Mouse (Mus musculus): ENCODE data around the gene Slc44a3.

Gene Slc44a3

DNA sequence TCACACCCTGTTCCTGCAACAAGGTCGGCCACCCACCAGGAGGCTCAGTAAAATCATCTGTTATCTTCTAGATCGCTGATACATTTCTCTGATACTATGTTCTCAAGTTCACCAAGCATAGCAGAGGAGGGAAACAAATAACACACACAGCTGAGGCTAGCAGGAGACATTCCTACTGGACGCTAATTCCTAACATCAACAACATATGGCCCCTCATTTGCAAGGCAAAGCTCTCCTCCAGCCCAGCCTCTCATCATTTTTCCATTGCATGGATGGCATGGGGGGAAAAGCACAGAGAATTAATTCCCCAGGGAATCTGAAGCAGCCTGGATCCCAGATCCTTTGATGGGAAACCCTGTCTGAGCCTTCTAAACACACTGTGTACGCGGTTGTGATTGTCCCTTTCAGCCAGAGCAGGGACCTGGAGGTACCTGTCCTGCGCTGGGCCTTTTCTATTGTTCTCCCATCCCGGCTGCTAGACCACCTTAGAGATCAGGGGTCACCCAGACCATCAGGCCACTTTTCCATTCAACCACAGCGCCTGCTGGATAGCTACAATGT is 27.2 kb downstream of the Slc44a3 start:
- in situ Hi-C loops (cut with MboI), result loop anchor here (5.0 to 25.0 kb wide), 2 partner anchors 198 to 343 kb away; partner anchors contain the start of gene Rwdd3

DNA sequence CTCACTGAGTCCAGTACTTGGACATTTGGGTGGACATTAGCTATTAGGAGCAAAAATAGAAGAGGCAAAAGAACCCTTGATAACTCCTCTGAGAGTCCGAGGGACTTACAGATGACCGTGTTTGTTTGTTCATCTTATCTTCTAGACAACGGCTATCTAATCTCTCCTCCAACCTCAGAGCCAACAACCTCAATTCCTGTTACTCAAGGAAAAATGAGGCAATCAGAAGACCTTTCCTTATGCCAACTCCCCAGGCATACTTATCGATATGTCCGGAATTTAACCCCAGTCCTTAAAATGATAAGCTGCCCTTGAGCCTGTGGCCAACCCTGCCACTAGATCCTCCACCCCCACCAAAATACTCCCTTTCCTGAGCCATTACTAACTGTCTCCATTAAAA is 31.5 kb downstream of the Slc44a3 start:
- in situ Hi-C loops (cut with MboI), result loop anchor here (5.0 to 25.0 kb wide), 2 partner anchors 193 to 338 kb away; partner anchors contain the start of gene Rwdd3

DNA sequence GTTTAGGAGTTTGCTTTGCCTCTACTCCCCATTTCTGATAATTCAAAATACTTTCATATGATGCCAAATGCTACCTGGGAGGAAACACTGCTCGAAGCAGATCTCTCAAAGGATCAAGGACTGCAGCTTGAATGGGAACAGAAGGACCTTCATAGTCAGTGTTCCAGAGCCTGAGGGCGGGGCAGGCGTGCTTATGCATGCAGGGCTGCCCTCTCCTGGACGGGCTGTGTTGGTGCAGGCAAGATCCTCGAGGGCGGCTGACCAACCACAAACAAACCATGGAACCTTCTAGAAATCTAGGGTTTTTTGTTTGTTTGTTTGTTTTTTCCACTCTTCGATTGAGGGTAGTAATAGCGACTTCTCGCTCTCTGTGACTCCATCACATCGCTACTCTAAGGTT is 32.0 kb downstream of the Slc44a3 start:
- in situ Hi-C loops (cut with MboI), result loop anchor here (5.0 to 25.0 kb wide), 2 partner anchors 193 to 338 kb away; partner anchors contain the start of gene Rwdd3

DNA sequence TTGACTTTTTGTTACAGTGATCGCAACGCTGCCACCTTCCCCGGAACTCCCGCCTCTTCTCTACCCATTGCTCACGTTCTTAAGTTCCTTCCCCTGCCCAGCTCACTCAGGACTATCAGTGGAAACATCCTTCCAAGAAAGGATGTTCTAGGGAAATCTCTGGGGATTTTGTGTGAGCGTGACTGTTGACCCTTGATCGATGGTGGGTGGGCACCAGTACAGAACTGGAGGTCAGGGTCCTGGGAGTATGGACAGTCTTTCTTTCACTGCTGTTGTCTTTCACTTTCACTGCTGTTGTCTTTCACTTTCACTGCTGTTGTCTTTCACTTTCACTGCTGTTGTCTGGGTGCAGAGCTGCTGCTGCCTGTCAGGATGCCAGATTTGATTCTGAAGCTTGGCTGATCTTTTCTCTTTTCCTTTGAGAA is 38.2 kb downstream of the Slc44a3 start:
- in situ Hi-C loops (cut with MboI), result no loop called here

DNA sequence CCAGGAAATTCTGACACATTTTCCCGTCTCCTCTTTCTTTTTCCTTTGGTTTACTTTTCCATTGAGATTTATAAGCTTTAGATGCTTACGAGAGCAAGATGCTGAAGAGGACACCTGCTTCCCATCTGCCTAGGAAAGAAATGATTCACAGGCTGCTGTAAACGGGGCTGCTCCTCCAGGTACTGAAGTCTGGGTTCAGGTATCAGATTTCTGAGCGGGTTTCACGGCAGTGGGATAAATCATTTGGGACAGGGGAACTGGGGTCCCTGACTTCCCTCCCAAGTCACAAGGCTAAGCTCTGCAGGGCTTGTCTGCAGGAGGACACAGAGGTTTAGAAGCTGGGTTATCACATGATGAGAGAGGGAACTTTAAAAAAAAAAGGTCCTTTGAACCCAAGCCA is 40.2 kb downstream of the Slc44a3 start:
- in situ Hi-C loops (cut with MboI), result no loop called here

DNA sequence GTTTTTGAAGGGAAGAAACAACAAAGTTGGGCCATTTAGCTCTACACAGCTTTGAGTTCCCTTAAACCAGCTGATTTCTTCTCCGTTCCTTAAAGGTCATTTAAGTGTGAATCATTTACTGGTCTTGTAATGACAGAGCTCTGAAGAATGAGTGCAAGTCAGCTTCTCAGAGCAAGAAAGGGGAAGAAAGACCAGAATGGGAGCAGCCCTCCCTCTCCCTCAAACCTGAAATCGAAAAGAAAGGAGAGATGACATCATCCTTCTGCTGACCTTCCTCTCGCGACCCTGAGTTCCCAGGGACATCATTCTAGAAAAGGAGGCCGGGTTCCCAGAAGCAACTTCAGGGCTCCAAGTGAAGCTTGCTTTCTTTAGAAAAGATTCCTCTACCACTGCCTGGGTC is 41.3 kb downstream of the Slc44a3 start:
- in situ Hi-C loops (cut with MboI), result no loop called here

DNA sequence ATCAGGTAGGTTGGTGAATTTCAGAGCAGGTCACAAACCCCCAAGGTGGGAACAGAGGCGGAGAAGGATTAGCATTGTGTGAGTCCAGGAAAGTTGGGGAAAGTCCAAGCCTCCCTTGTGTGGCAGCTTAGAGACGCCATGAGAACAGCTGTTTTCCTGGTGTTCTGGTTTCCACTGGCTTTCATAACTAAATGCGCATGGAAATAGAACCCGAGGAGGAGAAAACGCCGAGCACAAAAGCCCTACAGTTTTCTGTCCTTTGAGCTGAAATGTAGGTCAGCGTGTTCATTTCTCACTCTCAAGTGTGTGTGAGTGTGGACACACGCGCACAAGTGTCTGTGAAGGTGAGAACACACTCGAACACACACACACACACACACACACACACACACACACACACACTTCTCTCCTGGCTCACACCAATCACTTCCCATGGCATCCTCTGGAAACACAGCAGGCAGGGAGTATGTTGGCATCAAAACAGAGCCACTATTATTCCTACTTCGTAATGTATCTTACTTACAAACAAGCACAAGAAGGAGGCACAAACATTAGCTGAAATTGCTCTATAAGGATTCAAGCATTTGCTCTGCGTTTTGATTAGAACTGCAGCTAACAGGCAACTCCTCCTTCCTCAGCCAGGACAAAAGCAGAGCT is 42.6 kb downstream of the Slc44a3 start:
- in situ Hi-C loops (cut with MboI), result no loop called here

DNA sequence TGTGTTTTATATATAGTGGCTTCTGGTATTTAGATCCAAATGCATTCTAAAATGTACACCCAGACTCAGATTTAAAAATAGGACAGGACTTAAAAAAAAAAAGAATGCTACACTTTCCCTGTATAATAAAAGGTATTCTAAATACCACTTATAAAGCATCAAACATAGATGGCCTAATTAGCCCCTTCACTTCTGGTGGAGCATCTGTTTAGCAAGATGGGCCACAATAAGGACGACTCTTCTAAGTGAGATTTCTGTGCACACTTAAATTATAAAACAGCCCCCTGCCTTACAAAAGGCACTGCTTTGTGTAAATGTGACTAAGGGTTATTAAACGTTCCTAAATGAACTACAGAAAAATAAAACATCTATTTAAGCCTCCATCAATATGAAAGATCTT is 47.0 kb downstream of the Slc44a3 start:
- in situ Hi-C loops (cut with MboI), result no loop called here

DNA sequence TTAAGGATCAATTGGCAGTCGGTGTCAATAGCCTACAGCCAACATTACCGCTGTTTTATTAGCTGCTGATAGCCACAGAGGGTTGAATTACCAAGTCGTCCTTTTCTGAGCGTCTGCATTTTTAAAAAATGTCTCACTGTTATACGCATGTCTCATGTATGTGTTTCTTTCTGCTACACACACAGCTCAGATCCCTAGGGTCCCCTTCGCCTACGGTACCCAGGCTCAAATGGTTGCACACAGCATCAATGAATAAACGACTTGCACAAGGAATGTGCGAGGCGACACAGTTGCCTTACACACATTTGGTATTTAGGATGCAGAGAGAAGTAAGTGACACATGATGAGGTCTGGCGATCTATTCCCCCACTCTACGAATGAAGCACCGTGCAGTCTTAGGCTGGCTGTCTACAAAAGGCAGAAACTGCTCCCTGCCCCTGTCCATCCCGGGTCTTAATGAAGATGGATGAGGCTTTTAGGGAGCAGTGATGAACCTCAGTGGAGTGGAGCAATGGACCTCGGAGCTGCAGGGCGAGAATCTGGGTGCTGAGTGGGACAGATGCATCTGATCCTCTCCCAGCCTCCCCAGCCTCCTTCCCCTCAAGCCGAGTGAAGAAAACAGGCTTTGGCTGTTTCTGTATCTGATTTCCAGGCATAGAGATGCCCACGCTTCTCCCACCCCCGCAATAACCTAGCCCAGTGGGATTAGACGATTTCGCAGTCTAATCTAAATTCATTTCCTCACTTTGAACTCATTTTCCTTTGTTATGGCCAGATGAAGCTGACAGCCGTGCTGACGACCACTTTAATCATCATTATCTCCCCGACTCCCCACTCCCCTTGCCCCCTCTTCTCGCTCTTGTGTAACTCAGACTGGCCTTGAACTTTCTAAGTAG is 48.7 kb downstream of the Slc44a3 start:
- in situ Hi-C loops (cut with MboI), result no loop called here

DNA sequence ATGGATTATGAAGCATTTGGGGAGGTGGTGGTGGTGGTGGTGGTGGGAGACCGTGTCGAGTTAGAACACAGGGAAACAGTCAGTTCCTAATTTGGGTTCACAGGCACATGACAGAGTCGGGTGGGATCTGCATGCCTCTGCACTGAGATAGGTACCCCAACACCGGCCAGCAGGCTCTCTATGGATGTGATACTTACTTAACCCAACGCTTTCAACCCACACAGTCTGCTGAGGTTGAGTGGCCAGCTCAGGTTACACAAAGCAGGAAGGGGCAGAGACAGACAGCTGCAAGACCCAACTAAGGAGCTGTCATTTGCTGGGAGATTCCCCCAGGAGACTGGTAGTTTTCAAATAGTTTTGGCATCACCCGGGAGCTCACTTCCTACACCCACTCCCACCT is 50.6 kb downstream of the Slc44a3 start:
- in situ Hi-C loops (cut with MboI), result no loop called here

DNA sequence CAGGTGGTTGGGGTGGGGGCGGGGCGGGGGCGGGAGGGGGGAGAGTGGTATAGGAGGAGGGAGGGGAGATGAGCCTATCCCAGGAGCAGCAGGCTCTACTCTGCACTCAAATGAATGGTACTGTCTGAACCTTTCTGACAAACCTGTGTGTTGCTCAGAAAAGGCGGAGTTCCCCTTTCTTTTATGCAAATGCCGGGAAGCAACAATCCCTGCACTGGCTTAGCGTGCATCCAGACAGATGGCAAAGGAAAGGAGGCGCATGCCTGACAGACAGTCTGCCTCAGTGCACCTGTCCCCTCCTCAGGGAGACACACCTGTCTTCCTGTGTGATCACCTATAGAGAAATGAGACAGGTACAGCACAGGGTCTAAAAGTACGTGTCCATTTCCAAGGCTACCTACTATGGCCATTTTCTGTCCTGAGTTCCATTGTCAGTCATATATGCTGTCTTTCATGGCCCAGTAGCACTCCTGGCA is 51.2 kb downstream of the Slc44a3 start:
- in situ Hi-C loops (cut with MboI), result no loop called here

DNA sequence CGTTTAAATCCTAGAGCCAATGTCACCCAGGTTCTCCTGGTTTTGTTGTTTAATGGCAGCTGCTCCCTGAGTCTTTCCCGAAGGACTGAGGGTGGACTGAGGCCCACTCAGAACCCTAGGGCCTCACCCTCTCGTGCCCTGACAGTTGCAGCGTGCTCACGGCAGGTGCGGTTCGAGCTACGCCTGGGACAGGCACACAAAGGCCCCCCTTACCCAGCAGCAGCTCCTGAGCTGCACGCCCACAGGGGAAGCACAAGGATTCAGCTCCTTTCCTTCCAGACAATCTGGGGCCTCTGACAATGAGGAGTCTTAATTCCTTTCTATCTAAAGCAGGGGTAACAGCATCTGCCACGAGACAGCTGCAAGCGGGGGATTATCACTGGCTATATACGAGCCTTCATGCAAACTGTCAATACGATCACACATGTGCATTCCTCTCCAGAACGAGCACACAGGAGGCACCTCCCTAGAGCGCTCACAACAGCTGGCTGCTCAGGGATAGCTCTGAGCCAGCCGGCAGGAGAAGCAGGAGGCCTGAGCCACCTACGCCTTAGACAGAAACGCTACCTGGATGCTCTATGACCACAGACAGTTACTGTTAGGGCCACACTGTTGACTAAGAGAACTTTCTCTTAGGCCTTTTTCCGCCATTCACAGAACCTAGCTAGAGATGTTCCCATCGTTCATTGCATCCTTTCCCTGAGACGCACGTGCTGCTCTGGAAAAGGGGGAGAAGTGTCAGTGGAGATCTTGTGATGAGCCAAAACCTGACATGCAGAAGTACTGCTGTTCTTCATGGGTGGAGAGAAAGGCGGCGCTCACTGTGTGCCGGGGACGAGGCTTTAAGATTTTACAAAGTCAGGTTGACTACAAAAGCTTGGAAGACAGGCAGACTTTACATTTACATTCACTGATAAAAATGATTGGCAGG is 51.9 kb downstream of the Slc44a3 start:
- in situ Hi-C loops (cut with MboI), result no loop called here

DNA sequence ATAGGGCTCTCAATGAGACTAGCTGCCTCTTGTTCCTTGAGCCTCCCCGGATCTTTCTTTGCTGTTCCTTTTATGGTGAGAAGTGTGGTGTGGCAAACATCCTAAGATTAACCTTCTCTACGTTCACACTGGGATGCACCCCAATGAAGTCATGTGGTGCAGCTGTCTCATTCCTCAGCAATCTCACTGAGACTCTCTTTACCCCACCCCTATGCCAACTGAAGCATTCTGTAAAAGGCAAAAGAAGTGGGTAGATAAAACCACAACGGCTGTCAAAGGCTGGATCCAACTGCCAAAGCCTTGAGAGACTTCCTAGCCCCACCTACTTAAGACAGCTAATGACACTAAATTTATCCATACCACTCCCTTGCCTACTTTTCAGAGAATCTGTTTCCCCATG is 57.5 kb downstream of the Slc44a3 start:
- in situ Hi-C loops (cut with MboI), result no loop called here

DNA sequence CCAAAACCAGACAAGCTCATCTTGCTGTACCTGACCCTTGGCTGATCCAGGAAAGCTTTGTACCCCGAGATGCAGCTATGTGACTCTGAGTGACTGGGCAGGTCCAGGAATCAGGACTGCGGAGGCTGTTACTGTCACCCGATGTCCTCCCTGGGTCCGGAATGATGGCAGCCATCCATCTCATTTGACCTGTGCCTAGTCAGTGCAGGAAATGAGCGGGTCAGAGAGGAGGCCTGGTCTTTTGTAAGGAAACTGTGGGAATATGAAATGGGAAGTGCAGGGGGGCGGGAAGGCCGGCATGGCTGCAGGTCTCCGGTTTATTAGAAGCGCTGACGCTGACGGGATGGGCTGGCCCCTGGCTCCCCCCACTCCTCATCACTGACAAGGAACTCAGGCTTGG is 60.5 kb downstream of the Slc44a3 start:
- in situ Hi-C loops (cut with MboI), result no loop called here

DNA sequence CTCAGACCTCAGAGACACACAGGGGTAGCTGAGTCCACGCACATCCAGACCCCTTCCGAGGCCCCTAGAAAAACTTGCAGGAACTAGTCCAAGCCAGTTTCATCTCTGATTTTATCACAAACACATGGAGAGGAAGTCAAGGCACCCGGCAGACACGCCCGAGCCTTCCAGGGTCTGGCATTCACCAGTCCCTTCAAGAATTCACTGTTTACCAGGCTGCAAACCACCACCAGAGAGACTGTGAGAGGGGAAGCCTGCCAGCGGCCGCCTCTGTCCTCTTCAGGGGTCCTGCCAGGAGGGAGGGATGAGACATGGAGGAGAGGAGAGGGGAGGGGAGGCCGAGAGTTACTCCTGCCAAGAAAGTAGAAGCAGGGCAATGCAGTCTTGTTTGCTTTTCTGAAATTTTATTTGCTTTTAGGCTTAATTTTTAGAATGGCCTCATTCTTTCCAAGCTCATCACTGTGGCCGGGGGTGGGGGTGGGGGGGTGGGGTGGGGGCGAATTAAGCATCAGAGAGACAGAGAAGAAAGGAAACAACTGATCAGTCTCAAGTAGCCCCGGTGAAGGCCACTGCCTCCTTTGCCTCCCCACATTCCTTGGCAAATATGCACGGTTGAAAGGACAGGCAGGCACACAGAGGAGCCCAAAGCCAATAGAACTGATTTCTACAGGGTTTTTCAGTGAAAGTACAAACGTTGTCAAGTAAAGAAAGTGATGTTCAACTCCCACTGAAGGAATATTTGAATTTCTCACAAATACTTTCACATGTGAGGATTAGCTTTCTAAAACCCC is 62.8 kb downstream of the Slc44a3 start:
- in situ Hi-C loops (cut with MboI), result no loop called here

DNA sequence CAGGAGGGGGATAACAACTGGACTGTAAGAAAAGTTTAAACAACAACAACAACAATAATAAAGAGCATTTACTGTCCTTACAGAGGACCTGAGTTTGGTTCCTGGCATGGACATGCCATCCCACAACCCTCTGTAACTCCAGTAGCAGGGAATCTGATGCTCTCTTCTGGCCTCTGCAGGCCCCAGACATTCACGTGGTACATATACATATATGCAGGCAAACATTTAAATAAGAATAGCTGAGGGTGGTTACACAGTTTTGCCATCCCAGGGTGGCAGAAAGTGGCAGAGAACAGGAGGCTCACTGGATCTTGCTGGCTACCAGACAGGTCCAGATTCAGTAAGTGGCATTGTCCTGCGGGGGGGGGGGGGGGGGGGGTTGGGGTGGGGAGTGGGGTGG is 64.1 kb downstream of the Slc44a3 start:
- in situ Hi-C loops (cut with MboI), result no loop called here

DNA sequence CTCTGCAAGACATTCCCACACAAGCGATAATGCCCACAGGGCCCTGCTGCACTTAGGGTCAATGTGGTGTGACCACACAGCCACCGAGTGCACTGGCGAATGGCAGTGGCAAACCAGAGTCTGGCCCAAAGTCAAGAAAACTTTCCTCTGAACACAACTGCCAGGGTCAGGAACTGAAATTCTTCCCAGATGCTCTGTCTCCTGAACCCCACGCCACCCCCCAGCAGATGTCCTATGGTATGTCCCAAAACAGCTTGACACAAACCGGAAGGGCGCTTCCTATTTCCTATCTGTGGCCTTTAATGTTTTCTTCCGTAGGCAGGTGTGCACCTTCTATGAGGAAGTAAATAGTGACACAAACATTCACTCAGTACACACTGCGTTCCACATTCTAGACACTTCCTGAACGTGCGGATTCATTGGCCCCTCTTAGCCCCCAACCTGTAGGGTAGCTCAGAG is 65.1 kb downstream of the Slc44a3 start:
- in situ Hi-C loops (cut with MboI), result no loop called here

DNA sequence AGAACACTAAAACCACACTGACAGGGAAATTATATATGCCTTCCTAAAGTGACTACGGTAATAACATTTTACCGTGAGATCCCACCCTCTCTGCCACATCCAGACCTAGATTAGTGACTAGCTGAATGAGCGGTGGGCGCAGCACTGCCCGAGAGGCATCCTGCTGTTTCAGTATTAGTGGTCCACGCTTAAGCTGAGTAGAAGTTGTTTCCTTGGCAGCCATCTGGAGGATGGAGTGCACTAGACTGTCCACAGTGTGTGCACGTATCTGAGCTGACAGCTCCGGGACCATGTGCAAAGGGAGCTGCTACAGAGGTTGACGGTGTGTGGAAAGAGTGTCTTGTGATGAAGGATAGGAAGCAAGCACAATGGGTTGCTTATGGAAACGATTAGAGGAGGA is 66.4 kb downstream of the Slc44a3 start:
- in situ Hi-C loops (cut with MboI), result no loop called here

DNA sequence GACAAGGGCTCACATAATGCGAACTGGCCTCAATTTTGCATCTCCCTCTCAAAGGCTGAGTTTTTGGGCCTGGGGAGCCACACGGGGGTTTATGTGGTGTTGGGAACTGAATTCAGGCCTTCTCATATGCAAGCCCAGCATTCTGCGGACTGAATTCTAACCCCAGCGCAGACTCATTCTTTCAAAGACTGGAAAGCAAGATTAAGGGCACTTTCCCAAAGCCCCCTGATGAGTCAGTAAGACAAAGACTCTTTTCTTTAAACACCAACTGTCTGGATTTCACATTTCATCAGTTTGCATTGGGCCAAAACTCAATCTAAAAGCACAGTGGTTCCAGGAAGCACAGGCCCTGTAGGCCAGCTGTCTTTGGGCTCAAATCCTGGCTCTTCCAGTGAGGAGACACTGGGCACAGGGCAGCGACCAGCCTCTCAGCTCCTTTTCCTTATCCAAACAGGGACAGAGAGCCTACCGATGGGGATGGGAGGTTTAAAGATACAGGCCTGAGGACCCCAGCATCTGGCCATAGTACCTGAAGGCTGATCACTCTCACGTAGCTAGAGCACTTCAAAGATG is 67.4 kb downstream of the Slc44a3 start:
- in situ Hi-C loops (cut with MboI), result no loop called here

DNA sequence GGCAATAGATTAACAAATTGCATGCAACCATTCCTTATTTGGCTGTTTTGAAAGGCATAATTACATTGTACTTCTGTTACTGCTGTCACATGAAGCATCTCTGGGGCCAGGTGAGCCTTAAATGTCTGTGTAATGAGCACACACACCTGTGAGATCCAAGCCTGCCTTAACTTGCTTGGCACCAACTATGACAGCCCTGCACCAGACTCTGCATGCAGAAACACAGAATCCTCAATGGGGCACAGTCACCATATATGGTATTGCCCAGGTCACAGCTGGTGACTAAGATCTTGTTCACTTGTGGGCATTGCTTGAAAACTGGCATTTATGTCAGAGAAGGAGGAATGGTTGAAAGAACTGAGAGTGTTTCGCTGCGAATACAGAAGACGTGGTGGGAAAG is 69.4 kb downstream of the Slc44a3 start:
- in situ Hi-C loops (cut with MboI), result no loop called here
